Mouse (Mus musculus): Measurements from ENCODE around the gene Wwp2. TPM values are rescaled to one million over a fixed set of nuclear protein-coding genes. Genes with fewer than 3 reads are reported as not detected.

Wwp2 gene
- polyA plus RNA-seq, 1 experiment: 59.8 TPM

- no peaks in the 10 kb centered on the region for H3K79me2 ChIP-seq (ENCODE audit: control insufficient read depth, insufficient read depth)
- H3K4me2 ChIP-seq (ENCODE audit: low read depth): no peak overlapping the region
- no peak overlapping the region for H3K4me3 ChIP-seq
- no peaks in the 10 kb centered on the region for H3K27me3 ChIP-seq (ENCODE audit: control insufficient read depth, insufficient read depth, insufficient read length)
- TF ChIP-seq USF1 (IDR thresholded peaks at IDR 0.05; ENCODE audit: low read depth): no peak
- no peak for TF ChIP-seq SRF (IDR thresholded peaks at IDR 0.05; ENCODE audit: control insufficient read depth, insufficient read length, low read depth)
- no peak for TF ChIP-seq MAX (IDR thresholded peaks at IDR 0.05; ENCODE audit: low read depth)
- TF ChIP-seq POLR2A (IDR thresholded peaks at IDR 0.05; ENCODE audit: insufficient read length, low read depth): no peak
- TF ChIP-seq E2F4 (IDR thresholded peaks at IDR 0.05; ENCODE audit: insufficient read depth): no peak
- no peak for TF ChIP-seq TCF3 (IDR thresholded peaks at IDR 0.05; ENCODE audit: insufficient read length, low read depth)
- no peaks in the 10 kb centered on the region for H3K36me3 ChIP-seq (ENCODE audit: control insufficient read depth, insufficient read depth)
- no peak overlapping the region for H3ac ChIP-seq (ENCODE audit: control insufficient read depth, insufficient read length)
Measured at GRCm38 (mm10) chr8:107397665-107398064, 38.5 kb upstream of the Wwp2 start.

GRCm38 (mm10) chr8:107399495-107399894, 36.7 kb upstream of the Wwp2 start:
- Histone ChIP-seq H3ac (ENCODE audit: control insufficient read depth, insufficient read length) (no peak overlapping the region), H3K4me3 (no peak overlapping the region), H3K27me3 (ENCODE audit: control insufficient read depth, insufficient read depth, insufficient read length) (no peaks in the 10 kb centered on the region), H3K79me2 (ENCODE audit: control insufficient read depth, insufficient read depth) (no peaks in the 10 kb centered on the region), H3K4me2 (ENCODE audit: low read depth) (no peak overlapping the region), H3K36me3 (ENCODE audit: control insufficient read depth, insufficient read depth) (no peaks in the 10 kb centered on the region)
- TF ChIP-seq USF1 (IDR thresholded peaks at IDR 0.05; ENCODE audit: low read depth) (no peak), CEBPB (IDR thresholded peaks at IDR 0.05; ENCODE audit: insufficient read depth, poor library complexity, severe bottlenecking) (no peak), MAX (IDR thresholded peaks at IDR 0.05; ENCODE audit: low read depth) (no peak), MYOD1 (IDR thresholded peaks at IDR 0.05; ENCODE audit: control insufficient read depth in 1 of 3, insufficient read length in 2 of 3, low read depth in 2 of 3) (no peak), TCF12 (IDR thresholded peaks at IDR 0.05; ENCODE audit: insufficient read depth, poor library complexity, severe bottlenecking) (no peak), SRF (IDR thresholded peaks at IDR 0.05; ENCODE audit: control insufficient read depth, insufficient read length, low read depth) (no peak), TCF3 (IDR thresholded peaks at IDR 0.05; ENCODE audit: insufficient read length, low read depth) (no peak), POLR2A (IDR thresholded peaks at IDR 0.05; ENCODE audit: insufficient read length, low read depth) (no peak), MYOG (IDR thresholded peaks at IDR 0.05; ENCODE audit: control insufficient read depth in 1 of 3, insufficient read depth in 1 of 3, insufficient read length in 2 of 3, low read depth in 2 of 3) (no peak), E2F4 (IDR thresholded peaks at IDR 0.05; ENCODE audit: insufficient read depth) (no peak), POLR2AphosphoS2 (IDR thresholded peaks at IDR 0.05; ENCODE audit: insufficient read length, low read depth) (no peak), REST (IDR thresholded peaks at IDR 0.05; ENCODE audit: insufficient read depth, insufficient read length) (no peak)

GRCm38 (mm10) chr8:107401866-107402265, 34.3 kb upstream of the Wwp2 start:
- no peak overlapping the region for H3ac ChIP-seq (ENCODE audit: control insufficient read depth, insufficient read length)
- H3K4me2 ChIP-seq (ENCODE audit: low read depth): peak overlapping the region; percentile 94
- H3K27me3 ChIP-seq (ENCODE audit: control insufficient read depth, insufficient read depth, insufficient read length): no peaks in the 10 kb centered on the region
- peak overlapping the region; percentile 31 for H3K4me3 ChIP-seq
- TF ChIP-seq POLR2AphosphoS2 (IDR thresholded peaks at IDR 0.05; ENCODE audit: insufficient read length, low read depth) (no peak), MYOD1 (IDR thresholded peaks at IDR 0.05; ENCODE audit: control insufficient read depth in 1 of 3, insufficient read length in 2 of 3, low read depth in 2 of 3) (no peak), MAX (IDR thresholded peaks at IDR 0.05; ENCODE audit: low read depth) (no peak), CEBPB (IDR thresholded peaks at IDR 0.05; ENCODE audit: insufficient read depth, poor library complexity, severe bottlenecking) (no peak), MYOG (IDR thresholded peaks at IDR 0.05; ENCODE audit: control insufficient read depth in 1 of 3, insufficient read depth in 1 of 3, insufficient read length in 2 of 3, low read depth in 2 of 3) (no peak), USF1 (IDR thresholded peaks at IDR 0.05; ENCODE audit: low read depth) (no peak), REST (IDR thresholded peaks at IDR 0.05; ENCODE audit: insufficient read depth, insufficient read length) (no peak), TCF12 (IDR thresholded peaks at IDR 0.05; ENCODE audit: insufficient read depth, poor library complexity, severe bottlenecking) (no peak)
- no peaks in the 10 kb centered on the region for H3K79me2 ChIP-seq (ENCODE audit: control insufficient read depth, insufficient read depth)
- H3K36me3 ChIP-seq (ENCODE audit: control insufficient read depth, insufficient read depth): no peaks in the 10 kb centered on the region

GRCm38 (mm10) chr8:107403038-107403781, 33.0 kb upstream of the Wwp2 start, which contains the start of gene Nqo1:
Nqo1 (minus strand) TSS chr8:107403206.
- Histone ChIP-seq H3K27me3 (ENCODE audit: control insufficient read depth, insufficient read depth, insufficient read length) (no peaks in the 10 kb centered on the region), H3K36me3 (ENCODE audit: control insufficient read depth, insufficient read depth) (no peaks in the 10 kb centered on the region), H3ac (ENCODE audit: control insufficient read depth, insufficient read length) (no peak within 1 kb of the TSS), H3K79me2 (ENCODE audit: control insufficient read depth, insufficient read depth) (no peaks in the 10 kb centered on the region), H3K4me3 (peak within 1 kb of the TSS; percentile 31), H3K4me2 (ENCODE audit: low read depth) (peak within 1 kb of the TSS; percentile 94)
- no peak for TF ChIP-seq TCF3 (IDR thresholded peaks at IDR 0.05; ENCODE audit: insufficient read length, low read depth)
- no peak for TF ChIP-seq MYOD1 (IDR thresholded peaks at IDR 0.05; ENCODE audit: control insufficient read depth in 1 of 3, insufficient read length in 2 of 3, low read depth in 2 of 3)
- peak; percentile 29 for TF ChIP-seq POLR2A (IDR thresholded peaks at IDR 0.05; ENCODE audit: insufficient read length, low read depth)
- TF ChIP-seq TCF12 (IDR thresholded peaks at IDR 0.05; ENCODE audit: insufficient read depth, poor library complexity, severe bottlenecking): no peak
- no peak for TF ChIP-seq POLR2AphosphoS2 (IDR thresholded peaks at IDR 0.05; ENCODE audit: insufficient read length, low read depth)
- no peak for TF ChIP-seq USF1 (IDR thresholded peaks at IDR 0.05; ENCODE audit: low read depth)
- TF ChIP-seq E2F4 (IDR thresholded peaks at IDR 0.05; ENCODE audit: insufficient read depth): no peak
- TF ChIP-seq CEBPB (IDR thresholded peaks at IDR 0.05; ENCODE audit: insufficient read depth, poor library complexity, severe bottlenecking): no peak
- no peak for TF ChIP-seq MAX (IDR thresholded peaks at IDR 0.05; ENCODE audit: low read depth)

- no peaks in the 10 kb centered on the region for H3K79me2 ChIP-seq (ENCODE audit: control insufficient read depth, insufficient read depth)
- no peaks in the 10 kb centered on the region for H3K36me3 ChIP-seq (ENCODE audit: control insufficient read depth, insufficient read depth)
- H3ac ChIP-seq (ENCODE audit: control insufficient read depth, insufficient read length): no peak overlapping the region
- H3K4me2 ChIP-seq (ENCODE audit: low read depth): peak overlapping the region; percentile 94
- TF ChIP-seq SRF (IDR thresholded peaks at IDR 0.05; ENCODE audit: control insufficient read depth, insufficient read length, low read depth) (no peak), CEBPB (IDR thresholded peaks at IDR 0.05; ENCODE audit: insufficient read depth, poor library complexity, severe bottlenecking) (no peak), REST (IDR thresholded peaks at IDR 0.05; ENCODE audit: insufficient read depth, insufficient read length) (no peak), MYOG (IDR thresholded peaks at IDR 0.05; ENCODE audit: control insufficient read depth in 1 of 3, insufficient read depth in 1 of 3, insufficient read length in 2 of 3, low read depth in 2 of 3) (no peak), TCF3 (IDR thresholded peaks at IDR 0.05; ENCODE audit: insufficient read length, low read depth) (no peak), MAX (IDR thresholded peaks at IDR 0.05; ENCODE audit: low read depth) (no peak), POLR2A (IDR thresholded peaks at IDR 0.05; ENCODE audit: insufficient read length, low read depth) (no peak), TCF12 (IDR thresholded peaks at IDR 0.05; ENCODE audit: insufficient read depth, poor library complexity, severe bottlenecking) (no peak), POLR2AphosphoS2 (IDR thresholded peaks at IDR 0.05; ENCODE audit: insufficient read length, low read depth) (no peak), USF1 (IDR thresholded peaks at IDR 0.05; ENCODE audit: low read depth) (no peak), E2F4 (IDR thresholded peaks at IDR 0.05; ENCODE audit: insufficient read depth) (no peak), MYOD1 (IDR thresholded peaks at IDR 0.05; ENCODE audit: control insufficient read depth in 1 of 3, insufficient read length in 2 of 3, low read depth in 2 of 3) (no peak)
- H3K27me3 ChIP-seq (ENCODE audit: control insufficient read depth, insufficient read depth, insufficient read length): no peaks in the 10 kb centered on the region
- peak overlapping the region; percentile 31 for H3K4me3 ChIP-seq
Measured at GRCm38 (mm10) chr8:107404057-107404456, 32.1 kb upstream of the Wwp2 start.

Data from myocyte (in vitro differentiated cells).